ENCODE assay signal across 7 mouse cellular contexts in genomic region chr10:12867733-12868188, GRCm38 (mm10). TPM values are rescaled to one million over a fixed set of nuclear protein-coding genes. Genes with fewer than 3 reads are reported as not detected.
A peak's percentile ranks its signal among the peaks of the same experiment; 100 is the strongest.
DNase-seq lines count a peak whose midpoint lies in the region; ATAC-seq and TF ChIP-seq lines count a peak whose summit lies in the region.

No protein-coding gene starts in this region.

- peak overlapping the region; percentile 95 for H3K27ac ChIP-seq in lung, embryonic 14.5 days (ENCODE audit: low read depth)
- H3K27ac ChIP-seq in embryonic facial prominence, embryonic 15.5 days (replicated peaks): peak overlapping the region; percentile 95
- peak overlapping the region; percentile 91 for H3K27ac ChIP-seq in intestine, embryonic 16.5 days (ENCODE audit: low read length)
- H3K27ac ChIP-seq in olfactory bulb, adult 2 months (ENCODE audit: insufficient read depth, low read depth, low read length): no peak overlapping the region

- H3K27me3 ChIP-seq in lung, embryonic 14.5 days (ENCODE audit: insufficient read depth, low read length): no peaks in the 10 kb centered on the region
- H3K27me3 ChIP-seq in embryonic facial prominence, embryonic 15.5 days: no peaks in the 10 kb centered on the region
- no peaks in the 10 kb centered on the region for H3K27me3 ChIP-seq in intestine, embryonic 16.5 days (replicated peaks; ENCODE audit: control insufficient read depth, insufficient read depth, low read length)

- no peak for TF ChIP-seq CTCF in lung, embryonic 14.5 days (IDR thresholded peaks at IDR 0.05; ENCODE audit: low read depth)
- TF ChIP-seq CTCF in olfactory bulb, adult 2 months (IDR thresholded peaks at IDR 0.05; ENCODE audit: insufficient read depth, low read depth, low read length): no peak

- H3K9me3 ChIP-seq in lung, embryonic 14.5 days (ENCODE audit: low read depth, low read length): no peaks in the 10 kb centered on the region
- no peaks in the 10 kb centered on the region for H3K9me3 ChIP-seq in embryonic facial prominence, embryonic 15.5 days (replicated peaks)
- no peaks in the 10 kb centered on the region for H3K9me3 ChIP-seq in intestine, embryonic 16.5 days (ENCODE audit: control insufficient read depth, low read length)

- no peaks in the 10 kb centered on the region for H3K4me1 ChIP-seq in lung, embryonic 14.5 days (ENCODE audit: insufficient read depth)
- H3K4me1 ChIP-seq in embryonic facial prominence, embryonic 15.5 days: peaks cover 13% of the 10 kb centered on the region
- peaks cover 10% of the 10 kb centered on the region for H3K4me1 ChIP-seq in intestine, embryonic 16.5 days (ENCODE audit: control insufficient read depth, insufficient read depth, low read length)
- H3K4me1 ChIP-seq in olfactory bulb, adult 2 months (ENCODE audit: control insufficient read depth, insufficient read depth, low read length): peaks cover 14% of the 10 kb centered on the region

- ATAC-seq in lung, embryonic 14.5 days (ENCODE audit: insufficient read depth): no peak
- no peak; the same call in 1 of the 2 replicates for ATAC-seq in embryonic facial prominence, embryonic 15.5 days (ENCODE audit: insufficient number of reproducible peaks, low FRiP score, low TSS enrichment, low read depth)
- peak; percentile 10; the same call in 1 of the 2 replicates for ATAC-seq in intestine, embryonic 16.5 days

- peak overlapping the region; percentile 77 for H3K4me2 ChIP-seq in lung, embryonic 14.5 days
- peak overlapping the region; percentile 86 for H3K4me2 ChIP-seq in embryonic facial prominence, embryonic 15.5 days (replicated peaks)
- peak overlapping the region; percentile 89 for H3K4me2 ChIP-seq in intestine, embryonic 16.5 days (ENCODE audit: low read depth, low read length)

- DNase-seq in lung, embryonic 14.5 days: no peak
- DNase-seq in lung, postnatal 36 days: no peak
- no peak for DNase-seq in gastrocnemius, postnatal 4 days (ENCODE audit: low spot score in 2 of 2)
- DNase-seq in adrenal gland, postnatal 36 days: no peak

- peak overlapping the region; percentile 72 for H3K4me3 ChIP-seq in lung, embryonic 14.5 days (ENCODE audit: low read depth, low read length)
- peak overlapping the region; percentile 78 for H3K4me3 ChIP-seq in embryonic facial prominence, embryonic 15.5 days (replicated peaks)
- peak overlapping the region; percentile 80 for H3K4me3 ChIP-seq in intestine, embryonic 16.5 days (ENCODE audit: low read length)
- peak overlapping the region; percentile 71 for H3K4me3 ChIP-seq in olfactory bulb, adult 2 months (ENCODE audit: insufficient read depth, low read depth, low read length)

- WGBS in lung, embryonic 14.5 days: 0% methylated on average over 12 of the region's 12 CpGs
- 0% methylated on average over 12 of the region's 12 CpGs for WGBS in embryonic facial prominence, embryonic 15.5 days
- WGBS in intestine, embryonic 16.5 days: 0% methylated on average over 12 of the region's 12 CpGs
- WGBS in olfactory bulb, adult 2 months: under 1% methylated on average over 12 of the region's 12 CpGs

- no peak for TF ChIP-seq POLR2A in olfactory bulb, adult 2 months (IDR thresholded peaks at IDR 0.05; ENCODE audit: insufficient read depth, low read depth, low read length)

- no peaks in the 10 kb centered on the region for H3K36me3 ChIP-seq in lung, embryonic 14.5 days (ENCODE audit: insufficient read depth)
- H3K36me3 ChIP-seq in embryonic facial prominence, embryonic 15.5 days: no peaks in the 10 kb centered on the region
- H3K36me3 ChIP-seq in intestine, embryonic 16.5 days (ENCODE audit: control insufficient read depth, insufficient read depth, low read length): no peaks in the 10 kb centered on the region

- peak overlapping the region; percentile 90 for H3K9ac ChIP-seq in lung, embryonic 14.5 days
- H3K9ac ChIP-seq in embryonic facial prominence, embryonic 15.5 days: peak overlapping the region; percentile 81
- peak overlapping the region; percentile 90 for H3K9ac ChIP-seq in intestine, embryonic 16.5 days (ENCODE audit: low read depth, low read length)

RNA-seq across cellular contexts. Expression of gene Utrn, which starts 1.4 kb away (rescaled TPM):
- 66.1 and 67.9 TPM in 2 replicates for polyA plus RNA-seq in lung, embryonic 14.5 days (2014; fragmentation: Nextera tagmentation; extraction: Ambion mirVana)
- 89.8 and 93.2 TPM in 2 replicates for polyA plus RNA-seq in embryonic facial prominence, embryonic 15.5 days (2015; fragmentation: Nextera tagmentation; extraction: Ambion mirVana)
- polyA plus RNA-seq in intestine, embryonic 16.5 days (2015; fragmentation: Nextera tagmentation; extraction: Ambion mirVana): 31.2 and 37.4 TPM in 2 replicates
- 52.2 and 80.1 TPM in 2 replicates for polyA plus RNA-seq in olfactory bulb, adult 2 months (2012; ENCODE audit: insufficient read depth, insufficient read length, low replicate concordance, missing spikeins)
- 100 to 1,000 TPM in 1 of 2 experiments, 10 to 100 TPM in 1; 95.1 to 101 TPM for total RNA-seq in gastrocnemius, postnatal 4 days (2021)
- total RNA-seq in adrenal gland, postnatal 36 days (2021): 100 to 1,000 TPM in 1 of 2 experiments, 10 to 100 TPM in 1; 98.5 to 102 TPM
